Mouse (Mus musculus): ENCODE measurements around the gene Gm10142.
A peak's percentile ranks its signal among the peaks of the same experiment; 100 is the strongest.
"Not testable (repeated sequence)": the region's sequence is repeated elsewhere in the genome, so short reads cannot be mapped to it uniquely, and the experiment has no call there.

The Gm10142 gene

GRCm38 (mm10) chr10:77715507-77715906, at the start of gene Gm10142:
Gm10142 (plus strand) TSS chr10:77715807.
- DNase-seq (ENCODE audit: inconsistent ontology term), result no peak

- peak; percentile 81 for DNase-seq (ENCODE audit: inconsistent ontology term)
These were observed 49.3 kb upstream of the Gm10142 start for GRCm38 (mm10) chr10:77666342-77666741.

- DNase-seq (ENCODE audit: inconsistent ontology term), result peak; percentile 14
These were observed 48.2 kb upstream of the Gm10142 start for GRCm38 (mm10) chr10:77667402-77667801.

GRCm38 (mm10) chr10:77670710-77671109, 44.9 kb upstream of the Gm10142 start:
- DNase-seq (ENCODE audit: inconsistent ontology term), result no peak

- no peak for DNase-seq (ENCODE audit: inconsistent ontology term)
These were observed 44.1 kb upstream of the Gm10142 start for GRCm38 (mm10) chr10:77671519-77671918.

GRCm38 (mm10) chr10:77673765-77674164, 41.8 kb upstream of the Gm10142 start:
- DNase-seq (ENCODE audit: inconsistent ontology term), result no peak

- peak; percentile 76 for DNase-seq (ENCODE audit: inconsistent ontology term)
These were observed 38.0 kb upstream of the Gm10142 start for GRCm38 (mm10) chr10:77677562-77677961.

GRCm38 (mm10) chr10:77682994-77683393, 32.6 kb upstream of the Gm10142 start:
- DNase-seq (ENCODE audit: inconsistent ontology term), result no peak

GRCm38 (mm10) chr10:77684181-77684580, 31.4 kb upstream of the Gm10142 start:
- DNase-seq (ENCODE audit: inconsistent ontology term), result no peak

- DNase-seq (ENCODE audit: inconsistent ontology term), result no peak
These were observed 29.5 kb upstream of the Gm10142 start, which contains the start of gene Tspear for GRCm38 (mm10) chr10:77685895-77686664. Tspear (plus strand) TSS chr10:77686569.

GRCm38 (mm10) chr10:77687021-77687420, 28.6 kb upstream of the Gm10142 start:
- no peak for DNase-seq (ENCODE audit: inconsistent ontology term)

- DNase-seq (ENCODE audit: inconsistent ontology term), result not testable (repeated sequence)
These were observed 25.2 kb upstream of the Gm10142 start, which contains the start of gene Gm19402 for GRCm38 (mm10) chr10:77690356-77690807. Gm19402 (minus strand) TSS chr10:77690757.

GRCm38 (mm10) chr10:77697133-77697532, 18.5 kb upstream of the Gm10142 start, which contains the start of gene Gm9508:
Gm9508 (minus strand) TSS chr10:77697233.
- no peak for DNase-seq (ENCODE audit: inconsistent ontology term)

- DNase-seq (ENCODE audit: inconsistent ontology term), result no peak
These were observed 9.3 kb upstream of the Gm10142 start, which contains the start of gene Gm10272 for GRCm38 (mm10) chr10:77706326-77706725. Gm10272 (plus strand) TSS chr10:77706626.

GRCm38 (mm10) chr10:77709831-77710230, 5.8 kb upstream of the Gm10142 start:
- no peak for DNase-seq (ENCODE audit: inconsistent ontology term)

- DNase-seq (ENCODE audit: inconsistent ontology term), result not testable (repeated sequence)
These were observed 4.5 kb upstream of the Gm10142 start, which contains the start of gene Gm10024 for GRCm38 (mm10) chr10:77711157-77711556. Gm10024 (plus strand) TSS chr10:77711457.

GRCm38 (mm10) chr10:77713734-77714133, 1.9 kb upstream of the Gm10142 start:
- no peak for DNase-seq (ENCODE audit: inconsistent ontology term)

GRCm38 (mm10) chr10:77720299-77720698, 4.7 kb downstream of the Gm10142 start, which contains the start of gene Krtap12-1:
Krtap12-1 (plus strand) TSS chr10:77720599.
- DNase-seq (ENCODE audit: inconsistent ontology term), result not testable (repeated sequence)

- no peak for DNase-seq (ENCODE audit: inconsistent ontology term)
These were observed 9.2 kb downstream of the Gm10142 start for GRCm38 (mm10) chr10:77724855-77725254.

- DNase-seq (ENCODE audit: inconsistent ontology term), result no peak
These were observed 10.6 kb downstream of the Gm10142 start, which contains the start of gene Gm10100 for GRCm38 (mm10) chr10:77726186-77726585. Gm10100 (plus strand) TSS chr10:77726486.

GRCm38 (mm10) chr10:77728280-77728679, 12.7 kb downstream of the Gm10142 start:
- DNase-seq (ENCODE audit: inconsistent ontology term), result no peak

- DNase-seq (ENCODE audit: inconsistent ontology term), result no peak
These were observed 13.6 kb downstream of the Gm10142 start for GRCm38 (mm10) chr10:77729241-77729640.

GRCm38 (mm10) chr10:77735928-77736327, 20.3 kb downstream of the Gm10142 start:
- no peak for DNase-seq (ENCODE audit: inconsistent ontology term)

Data from Muller cell, postnatal 12 days (primary cell).